Mouse (Mus musculus) liver, embryonic 12.5 days (tissue): ENCODE results near the gene Rufy4. TPM values are rescaled to one million over a fixed set of nuclear protein-coding genes. Genes with fewer than 3 reads are reported as not detected.

Experiments used
- ATAC-seq: fragments of 200-750 bp; cut with Nextera tagmentation; 2 replicates; pipeline ENCODE4 v1.8.0; 2017; ENCODE audit warnings: moderate number of reproducible peaks, mild to moderate bottlenecking, moderate library complexity
- H3K27ac ChIP-seq: fragments of 300-500 bp; sonication (generic); 2 replicates; pipeline ENCODE4 v1.5.1; 2016; ENCODE audit warnings: mild to moderate bottlenecking
- H3K27me3 ChIP-seq: fragments of 300-500 bp; sonication (generic); replicated peaks from 2 replicates; pipeline ENCODE4 v1.6.1; 2016; ENCODE audit warnings: mild to moderate bottlenecking, moderate library complexity
- H3K36me3 ChIP-seq: fragments of 300-500 bp; sonication (generic); 2 replicates; pipeline ENCODE4 v1.6.1; 2016; ENCODE audit warnings: mild to moderate bottlenecking, moderate library complexity
- H3K4me1 ChIP-seq: fragments of 300-500 bp; sonication (generic); 2 replicates; pipeline ENCODE4 v1.6.1; 2016
- H3K4me2 ChIP-seq: fragments of 300-500 bp; sonication (generic); 2 replicates; pipeline ENCODE4 v1.6.1; 2016; ENCODE audit warnings: mild to moderate bottlenecking, moderate library complexity
- H3K4me3 ChIP-seq: fragments of 300-500 bp; sonication (generic); 2 replicates; pipeline ENCODE4 v1.5.1; 2016; ENCODE audit warnings: mild to moderate bottlenecking, moderate library complexity
- H3K9ac ChIP-seq: fragments of 300-500 bp; sonication (generic); 2 replicates; pipeline ENCODE4 v1.6.1; 2016; ENCODE audit warnings: mild to moderate bottlenecking, moderate library complexity
- H3K9me3 ChIP-seq: fragments of 300-500 bp; sonication (generic); replicated peaks from 2 replicates; pipeline ENCODE4 v1.6.1; 2016; ENCODE audit warnings: mild to moderate bottlenecking, moderate library complexity
- WGBS: fragments of 180-500 bp; shearing (Covaris S2); methylation state at CpG from one replicate; pipeline ENCODE4 v1.1.7; 2016; ENCODE audit not compliant: insufficient replicate concordance; 5-methylcytosine and 5-hydroxymethylcytosine counted together
- polyA plus RNA-seq: library from polyadenylated mRNA; unstranded; fragments of >200 nt; fragmentation: Nextera tagmentation; extraction: Ambion mirVana; gene quantifications from 2 replicates; pipeline ENCODE4 v1.2.1, GENCODE M21; 2016

Rufy4 gene
- polyA plus RNA-seq, 1 experiment from 2014 or later: 0.20 TPM

DNA sequence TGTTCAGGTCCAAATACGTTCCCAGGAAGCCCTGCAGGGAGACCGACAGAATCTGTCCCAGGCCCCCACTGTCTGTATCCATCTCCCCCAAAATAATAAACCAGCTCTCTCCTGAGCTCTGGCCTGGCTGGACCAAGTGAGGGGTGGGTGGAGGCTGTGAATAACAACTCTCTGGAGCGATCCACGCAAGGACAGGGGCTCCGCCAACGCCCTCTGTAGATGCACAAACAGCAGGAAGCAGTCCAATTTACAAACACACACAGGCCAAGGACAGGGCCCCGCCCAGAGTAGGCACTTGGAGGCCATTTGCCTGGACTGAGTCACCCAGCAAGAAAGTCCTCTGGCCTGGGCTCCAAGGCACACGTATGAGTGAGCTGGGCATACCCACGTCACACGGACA lies 33.1 kb upstream of the Rufy4 start:
- Histone ChIP-seq H3K36me3 (no peaks in the 10 kb centered on the region), H3K27me3 (peaks cover 71% of the 10 kb centered on the region), H3K4me1 (0 out of 2 replicates have a peak, but pooled peaks cover 4% of the 10 kb centered on the region), H3K9ac (no peak overlapping the region), H3K4me3 (no peak overlapping the region), H3K4me2 (no peak overlapping the region), H3K9me3 (no peaks in the 10 kb centered on the region), H3K27ac (0 out of 2 replicates have a peak overlapping the region, but pooled peaks have one; percentile 2)
- no peak for ATAC-seq
- 61% methylated on average over 10 of the region's 10 CpGs for WGBS

DNA sequence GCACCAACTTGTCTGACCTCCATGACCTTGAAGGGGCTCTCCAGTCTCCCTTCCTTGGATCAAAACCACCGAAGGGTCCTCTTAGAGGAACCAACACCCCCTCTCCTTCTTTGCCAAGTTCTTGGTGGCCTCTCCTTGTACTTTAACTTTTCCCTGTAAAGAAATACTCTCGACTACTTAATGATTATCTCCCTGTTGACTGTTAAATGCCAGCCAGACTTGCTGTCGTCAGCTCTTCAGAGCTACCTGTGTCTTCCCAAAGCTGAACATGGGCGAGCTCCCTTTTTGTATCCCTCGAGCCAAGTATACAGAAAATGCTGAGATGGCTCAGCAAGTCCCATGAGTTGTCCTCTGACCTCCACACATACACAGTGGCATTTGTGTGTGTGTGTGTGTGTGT lies 31.9 kb upstream of the Rufy4 start:
- no peak overlapping the region for H3K9ac ChIP-seq
- no peak overlapping the region for H3K4me2 ChIP-seq
- H3K4me3 ChIP-seq: no peak overlapping the region
- ATAC-seq: no peak
- H3K4me1 ChIP-seq: 0 out of 2 replicates have a peak, but pooled peaks cover 4% of the 10 kb centered on the region
- no peak overlapping the region for H3K27ac ChIP-seq
- H3K36me3 ChIP-seq: no peaks in the 10 kb centered on the region
- no peaks in the 10 kb centered on the region for H3K9me3 ChIP-seq
- peaks cover 83% of the 10 kb centered on the region for H3K27me3 ChIP-seq
- WGBS: 60% methylated on average over 5 of the region's 5 CpGs

DNA sequence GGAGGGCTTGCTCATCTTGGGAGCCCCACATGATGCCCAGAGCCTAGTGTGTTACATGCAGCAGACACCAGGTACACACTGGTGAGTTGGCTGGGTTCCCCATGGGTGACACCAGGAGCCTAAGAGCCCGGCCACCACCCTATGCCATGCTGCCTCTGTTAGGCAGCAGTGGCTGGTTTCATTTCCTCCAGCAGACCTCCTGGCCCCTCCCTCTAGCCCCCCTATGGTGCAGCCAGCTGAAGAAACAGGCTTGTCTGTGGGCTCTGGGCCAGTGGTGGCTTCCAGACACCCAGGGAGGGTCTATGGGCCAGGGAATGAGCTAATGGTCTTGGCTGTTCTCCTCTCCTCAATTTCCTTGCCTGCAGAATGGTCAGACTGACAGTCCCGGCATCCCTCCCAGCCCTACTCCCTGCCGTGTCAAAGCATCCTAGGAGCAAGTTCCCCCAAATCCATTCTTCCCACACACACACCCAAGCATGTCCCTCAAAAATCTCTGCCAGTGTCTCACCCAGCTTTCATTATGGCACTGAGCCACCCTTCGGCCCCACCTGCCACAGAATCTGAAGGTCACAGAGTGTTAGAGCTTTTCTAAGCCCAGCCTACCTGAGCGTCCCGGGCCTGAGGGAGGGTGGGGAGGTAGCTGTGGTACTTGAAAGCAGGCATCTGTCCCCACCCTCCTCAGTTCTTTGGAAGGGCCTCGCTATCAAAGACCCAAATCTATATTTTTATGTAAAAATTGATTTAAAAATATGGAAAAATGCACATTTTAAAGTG lies 30.7 kb upstream of the Rufy4 start:
- H3K4me2 ChIP-seq: no peak overlapping the region
- 0 out of 2 replicates have a peak, but pooled peaks cover 7% of the 10 kb centered on the region for H3K4me1 ChIP-seq
- H3K9ac ChIP-seq: no peak overlapping the region
- H3K36me3 ChIP-seq: no peaks in the 10 kb centered on the region
- H3K4me3 ChIP-seq: no peak overlapping the region
- peaks cover 87% of the 10 kb centered on the region for H3K27me3 ChIP-seq
- no peak overlapping the region for H3K27ac ChIP-seq
- no peak for ATAC-seq
- H3K9me3 ChIP-seq: no peaks in the 10 kb centered on the region
- WGBS: 29% methylated on average over 7 of the region's 7 CpGs

DNA sequence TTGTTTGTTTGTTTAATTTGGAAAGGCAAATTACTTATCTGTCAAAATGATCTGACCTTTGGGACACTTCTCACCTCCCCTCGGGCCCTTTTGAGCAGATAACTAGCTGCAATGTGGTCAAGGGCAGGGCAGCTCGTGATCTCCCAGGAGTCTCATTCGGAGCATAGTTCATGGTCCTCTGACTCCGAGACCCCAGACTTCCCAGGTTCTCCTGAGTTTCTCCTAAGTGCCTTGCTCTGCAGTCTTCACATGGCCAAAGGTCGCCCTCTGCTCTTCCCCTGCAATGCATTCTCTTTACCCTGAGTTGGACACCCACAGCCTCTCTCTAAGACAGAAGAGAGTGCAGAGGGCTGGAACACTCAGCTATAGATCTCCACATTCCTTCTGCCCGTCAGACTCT lies 30.0 kb upstream of the Rufy4 start:
- ATAC-seq: no peak
- H3K4me3 ChIP-seq: no peak overlapping the region
- H3K4me1 ChIP-seq: 0 out of 2 replicates have a peak, but pooled peaks cover 7% of the 10 kb centered on the region
- no peak overlapping the region for H3K4me2 ChIP-seq
- 27% methylated on average over 6 of the region's 6 CpGs for WGBS
- H3K9ac ChIP-seq: no peak overlapping the region
- H3K9me3 ChIP-seq: no peaks in the 10 kb centered on the region
- H3K27me3 ChIP-seq: peaks cover 88% of the 10 kb centered on the region
- no peak overlapping the region for H3K27ac ChIP-seq
- no peaks in the 10 kb centered on the region for H3K36me3 ChIP-seq

DNA sequence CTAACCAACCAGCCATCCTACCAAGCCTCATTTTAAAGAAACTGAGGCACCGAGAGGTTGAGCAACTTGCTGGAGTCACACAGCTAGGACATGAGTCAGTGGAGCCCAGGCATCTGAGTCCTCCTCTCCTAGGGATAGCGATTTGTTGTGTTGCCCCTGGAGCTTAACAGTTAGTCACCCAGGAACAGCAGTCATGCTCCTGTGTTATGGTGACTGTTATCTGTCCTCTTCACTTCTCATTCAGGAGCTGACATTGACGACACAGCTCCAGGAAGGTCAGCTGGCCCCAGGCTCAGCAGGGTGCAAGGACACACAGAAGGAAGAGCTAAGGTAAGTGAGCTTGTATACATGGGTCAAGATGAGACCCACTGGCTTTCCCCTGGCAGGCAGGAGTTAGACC lies 29.6 kb upstream of the Rufy4 start:
- H3K27ac ChIP-seq: no peak overlapping the region
- no peaks in the 10 kb centered on the region for H3K36me3 ChIP-seq
- H3K4me2 ChIP-seq: no peak overlapping the region
- 0 out of 2 replicates have a peak, but pooled peaks cover 7% of the 10 kb centered on the region for H3K4me1 ChIP-seq
- no peaks in the 10 kb centered on the region for H3K9me3 ChIP-seq
- no peak overlapping the region for H3K9ac ChIP-seq
- 31% methylated on average over 3 of the region's 3 CpGs for WGBS
- no peak overlapping the region for H3K4me3 ChIP-seq
- peaks cover 90% of the 10 kb centered on the region for H3K27me3 ChIP-seq
- no peak for ATAC-seq

DNA sequence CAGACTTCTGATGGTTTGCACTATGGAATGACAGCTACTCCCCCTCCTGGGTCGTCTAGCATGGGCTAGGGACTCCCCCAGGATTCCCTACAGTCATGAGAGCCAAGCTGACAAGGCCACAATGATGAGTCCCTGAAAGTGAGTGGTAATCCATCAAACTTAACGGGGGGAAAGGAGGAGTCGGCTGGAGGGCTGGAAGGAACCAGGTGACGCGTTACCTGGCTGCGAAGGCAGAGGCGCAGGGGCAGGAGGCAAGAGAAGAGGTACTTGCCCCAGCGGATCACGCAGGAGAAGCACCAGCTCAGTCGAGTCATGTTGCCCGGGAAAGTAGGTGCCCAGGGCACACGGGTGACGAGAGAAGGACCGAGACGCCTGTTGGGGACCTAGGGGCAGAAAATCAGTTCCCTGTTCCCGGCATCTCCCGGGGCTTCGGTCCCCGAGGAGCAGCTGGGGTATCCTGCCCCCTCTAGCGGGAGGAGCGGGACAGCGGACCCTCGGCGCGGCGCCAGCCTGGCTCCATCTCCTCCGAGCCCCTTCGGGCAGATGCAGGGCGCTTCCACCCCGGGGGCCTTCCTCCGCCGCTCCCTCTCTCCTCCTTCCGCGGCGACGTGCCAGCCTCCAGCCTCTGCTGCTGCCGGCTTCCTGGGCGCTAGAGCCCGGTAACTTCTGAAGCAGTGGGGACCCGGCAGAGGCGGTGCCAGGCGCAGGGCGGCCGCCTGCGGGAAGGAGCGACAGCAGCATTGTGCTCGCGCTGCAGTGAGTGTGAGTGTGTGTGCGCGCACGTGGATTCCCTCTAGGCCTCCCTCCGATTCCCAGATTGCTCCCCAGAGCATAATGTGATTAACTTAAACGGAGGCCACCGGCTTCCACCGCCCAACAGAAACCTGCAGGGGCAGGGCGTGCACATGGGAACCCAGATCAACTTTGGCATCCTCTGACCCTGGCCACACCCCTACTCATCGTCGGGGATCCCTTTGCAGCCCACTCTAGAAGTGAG lies 27.0 kb upstream of the Rufy4 start:
- Histone ChIP-seq H3K27me3 (peaks cover 95% of the 10 kb centered on the region), H3K4me3 (peak overlapping the region; percentile 41), H3K36me3 (no peaks in the 10 kb centered on the region), H3K9ac (peak overlapping the region; percentile 24; the same call in 1 of the 2 replicates), H3K9me3 (no peaks in the 10 kb centered on the region), H3K4me2 (peak overlapping the region; percentile 56), H3K4me1 (0 out of 2 replicates have a peak, but pooled peaks cover 7% of the 10 kb centered on the region), H3K27ac (peak overlapping the region; percentile 46; the same call in 1 of the 2 replicates)
- 1% methylated on average over 58 of the region's 58 CpGs for WGBS
- no peak for ATAC-seq

DNA sequence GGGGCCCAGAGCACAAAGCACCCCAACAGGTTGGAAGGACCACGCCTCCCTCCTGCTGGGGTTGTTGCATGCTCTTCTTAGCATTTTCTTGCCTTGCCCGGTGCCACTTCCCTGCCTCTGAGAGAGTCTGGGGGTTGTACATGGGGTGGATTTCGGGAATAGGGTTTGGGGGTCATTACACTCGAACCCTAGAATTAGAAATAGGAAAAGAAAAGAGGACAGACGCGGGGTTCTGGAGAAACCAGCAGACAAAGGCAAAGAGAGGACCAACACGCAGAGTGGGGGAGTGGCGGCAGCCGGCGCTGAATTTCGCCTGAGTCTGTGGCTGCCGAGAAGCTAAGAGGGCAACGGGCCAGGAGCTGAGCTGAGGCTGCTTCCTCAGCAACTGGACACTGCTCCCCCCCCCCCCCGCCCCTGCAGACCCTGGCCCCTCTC lies 26.3 kb upstream of the Rufy4 start:
- Histone ChIP-seq H3K27ac (peak overlapping the region; percentile 28; the same call in 1 of the 2 replicates), H3K4me1 (0 out of 2 replicates have a peak, but pooled peaks cover 7% of the 10 kb centered on the region), H3K9me3 (no peaks in the 10 kb centered on the region), H3K4me3 (peak overlapping the region; percentile 41; the same call in 1 of the 2 replicates), H3K9ac (no peak overlapping the region), H3K36me3 (no peaks in the 10 kb centered on the region), H3K4me2 (peak overlapping the region; percentile 56), H3K27me3 (peaks cover 97% of the 10 kb centered on the region)
- no peak for ATAC-seq
- WGBS: 2% methylated on average over 13 of the region's 14 CpGs

DNA sequence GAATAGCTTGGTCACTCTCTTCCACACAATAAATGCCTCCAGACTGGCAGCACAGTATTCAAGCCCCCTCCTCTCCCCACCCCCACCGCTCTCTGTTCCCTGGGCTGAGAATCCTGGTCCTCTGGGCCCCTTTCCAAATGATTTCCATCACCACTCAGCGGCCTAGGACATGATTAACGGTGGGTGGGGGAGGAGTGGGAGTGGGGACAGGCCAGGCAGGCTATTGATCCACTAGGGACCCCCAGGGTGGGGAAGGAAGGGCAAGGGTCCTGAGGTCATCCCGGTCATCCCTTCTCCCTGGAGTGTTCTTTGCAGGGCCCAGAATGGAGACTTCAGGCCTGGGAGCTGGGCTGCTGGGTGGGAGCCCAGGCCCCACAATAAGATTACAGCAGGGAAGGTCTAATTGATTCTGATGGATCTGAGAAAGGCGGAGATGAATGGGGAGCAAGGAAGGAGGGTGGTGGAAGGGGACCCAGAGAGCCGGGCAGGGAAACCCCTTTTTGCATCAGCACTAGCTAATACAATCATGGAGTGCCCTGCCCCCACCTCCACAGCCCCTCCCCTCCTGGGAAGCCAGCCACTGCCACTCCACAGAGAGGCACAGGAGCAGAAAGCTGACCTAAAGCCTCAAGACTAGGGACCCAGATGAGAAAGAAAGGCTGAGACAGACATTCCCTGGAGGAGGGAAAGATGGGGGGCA lies 21.5 kb upstream of the Rufy4 start:
- Histone ChIP-seq H3K4me3 (no peak overlapping the region), H3K9me3 (no peaks in the 10 kb centered on the region), H3K27ac (no peak overlapping the region), H3K9ac (no peak overlapping the region), H3K36me3 (no peaks in the 10 kb centered on the region), H3K27me3 (peaks cover 77% of the 10 kb centered on the region), H3K4me1 (0 out of 2 replicates have a peak, but pooled peaks cover 4% of the 10 kb centered on the region), H3K4me2 (no peak overlapping the region)
- ATAC-seq: no peak
- 38% methylated on average over 6 of the region's 6 CpGs for WGBS

DNA sequence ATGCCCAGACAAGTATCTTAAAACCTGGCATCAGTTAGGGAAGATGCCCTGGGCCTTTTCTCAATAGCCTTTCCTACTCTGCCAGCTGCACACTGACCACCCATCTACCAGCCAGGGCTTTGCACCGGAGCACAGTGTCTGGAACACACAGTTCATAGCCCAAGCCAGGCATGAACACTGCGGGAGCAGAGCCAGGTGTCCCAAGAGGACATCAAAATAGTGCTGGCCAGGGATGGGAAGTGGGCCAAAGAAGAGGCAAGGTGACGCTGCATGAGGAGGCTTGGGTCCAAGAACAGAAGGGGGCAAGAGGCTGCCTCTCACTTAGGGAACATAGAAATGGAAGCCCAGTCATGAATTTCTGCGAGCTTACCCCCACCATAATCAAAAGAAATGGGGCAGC lies 19.7 kb upstream of the Rufy4 start:
- no peak overlapping the region for H3K4me2 ChIP-seq
- no peaks in the 10 kb centered on the region for H3K4me1 ChIP-seq
- H3K9me3 ChIP-seq: no peaks in the 10 kb centered on the region
- 66% methylated on average over 4 of the region's 4 CpGs for WGBS
- H3K27me3 ChIP-seq: peaks cover 74% of the 10 kb centered on the region
- H3K27ac ChIP-seq: no peak overlapping the region
- no peaks in the 10 kb centered on the region for H3K36me3 ChIP-seq
- no peak overlapping the region for H3K4me3 ChIP-seq
- H3K9ac ChIP-seq: no peak overlapping the region
- no peak for ATAC-seq

DNA sequence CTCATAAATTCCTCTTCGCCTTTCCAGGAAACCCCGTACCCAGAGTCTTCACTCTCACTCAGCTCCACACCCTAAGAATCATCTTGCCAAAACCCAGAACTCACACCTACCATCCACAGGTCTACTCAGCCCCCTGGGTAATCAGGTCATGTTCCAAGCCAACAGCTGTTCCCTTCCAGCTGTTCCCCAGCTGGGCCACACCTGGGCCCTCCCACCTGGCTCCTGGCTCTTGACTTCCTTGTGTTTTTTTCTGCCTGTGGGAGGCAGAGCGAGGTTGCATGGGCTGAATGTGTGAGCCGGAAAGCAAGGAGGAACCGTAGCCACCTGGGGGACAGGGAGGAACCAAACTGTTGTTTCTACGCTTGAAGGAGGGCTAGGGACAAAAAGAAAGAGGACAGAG lies 19.1 kb upstream of the Rufy4 start:
- 52% methylated on average over 6 of the region's 6 CpGs for WGBS
- H3K4me3 ChIP-seq: no peak overlapping the region

DNA sequence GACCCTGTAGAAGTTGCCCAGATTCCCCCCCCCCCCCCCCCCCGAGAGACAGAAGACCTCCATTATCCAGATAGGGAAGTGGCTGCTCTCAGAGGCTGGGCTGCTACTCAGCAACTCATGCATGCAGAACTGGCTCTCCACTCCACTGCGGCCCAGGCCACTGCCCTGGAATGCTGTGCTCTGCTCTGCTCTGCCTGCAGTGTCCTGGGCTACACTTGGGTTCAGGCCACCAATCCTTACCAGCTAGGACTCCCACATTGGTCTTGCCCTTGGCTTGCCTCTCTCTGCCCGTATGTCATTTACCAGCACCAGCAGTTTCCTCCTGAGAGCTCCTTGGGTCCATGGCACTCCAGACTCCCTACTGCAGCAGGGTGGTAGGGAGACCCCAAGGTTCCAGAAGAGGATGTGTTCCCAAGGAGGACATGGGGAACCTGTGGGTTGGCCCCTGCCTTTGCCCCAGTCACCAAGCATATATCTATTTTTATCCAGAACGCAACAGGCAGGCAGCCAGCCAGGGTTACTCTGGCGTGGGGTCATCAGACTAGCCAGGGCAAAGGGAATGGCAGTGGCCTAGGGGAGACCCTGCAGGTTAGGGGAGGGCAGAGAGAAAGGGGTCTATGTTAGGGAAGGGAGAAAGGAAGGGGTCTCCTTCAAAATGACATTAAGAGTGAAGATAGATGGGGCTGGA lies 17.3 kb upstream of the Rufy4 start:
- 52% methylated on average over 4 of the region's 5 CpGs for WGBS
- H3K4me1 ChIP-seq: peaks cover 9% of the 10 kb centered on the region; the same call in 1 of the 2 replicates
- no peaks in the 10 kb centered on the region for H3K9me3 ChIP-seq
- ATAC-seq: no peak
- H3K36me3 ChIP-seq: no peaks in the 10 kb centered on the region
- no peak overlapping the region for H3K4me3 ChIP-seq
- no peak overlapping the region for H3K4me2 ChIP-seq
- H3K27me3 ChIP-seq: peaks cover 68% of the 10 kb centered on the region
- H3K9ac ChIP-seq: no peak overlapping the region
- no peak overlapping the region for H3K27ac ChIP-seq

More for the DNA sequence above, 19.1 kb upstream of the Rufy4 start:
- no peaks in the 10 kb centered on the region for H3K9me3 ChIP-seq
- H3K9ac ChIP-seq: no peak overlapping the region
- H3K36me3 ChIP-seq: no peaks in the 10 kb centered on the region
- no peak overlapping the region for H3K4me2 ChIP-seq
- no peak for ATAC-seq
- H3K27me3 ChIP-seq: peaks cover 74% of the 10 kb centered on the region
- no peak overlapping the region for H3K27ac ChIP-seq
- 0 out of 2 replicates have a peak, but pooled peaks cover 3% of the 10 kb centered on the region for H3K4me1 ChIP-seq
